Mouse (Mus musculus) liver, postnatal 0 days (tissue): Measurements from ENCODE around the gene Usp29. TPM values are rescaled to one million over a fixed set of nuclear protein-coding genes. Genes with fewer than 3 reads are reported as not detected.

Experiments
- ATAC-seq: fragments of 200-750 bp; cut with Nextera tagmentation; 2 replicates; pipeline ENCODE4 v1.8.0; 2017; ENCODE audit warnings: mild to moderate bottlenecking, moderate library complexity
- DNase-seq: peaks from one replicate; pipeline ENCODE4 v3.0.0-alpha.2; 2016
- H3K27ac ChIP-seq: fragments of 300-500 bp; sonication (generic); 2 replicates; pipeline ENCODE4 v1.5.1; 2014; ENCODE audit warnings: antibody characterized with exemption, moderate library complexity, mild to moderate bottlenecking, low read depth
- H3K27me3 ChIP-seq: fragments of 300-500 bp; sonication (generic); 2 replicates; pipeline ENCODE4 v1.6.1; 2014; ENCODE audit warnings: low read length, control low read depth, mixed read lengths; ENCODE audit not compliant: insufficient read depth
- H3K36me3 ChIP-seq: fragments of 300-500 bp; sonication (generic); replicated peaks from 2 replicates; pipeline ENCODE4 v1.6.1; 2014; ENCODE audit warnings: mild to moderate bottlenecking, control low read depth, low read length, moderate library complexity, mixed read lengths; ENCODE audit not compliant: insufficient read depth
- H3K4me1 ChIP-seq: fragments of 300-500 bp; sonication (generic); 2 replicates; pipeline ENCODE4 v1.6.1; 2014; ENCODE audit warnings: antibody characterized with exemption, mild to moderate bottlenecking, control low read depth; ENCODE audit not compliant: insufficient read depth
- H3K4me2 ChIP-seq: fragments of 300-500 bp; sonication (generic); 2 replicates; pipeline ENCODE4 v1.6.1; 2014; ENCODE audit warnings: low read depth, mild to moderate bottlenecking, low read length, moderate library complexity, mixed read lengths
- H3K4me3 ChIP-seq: fragments of 300-500 bp; sonication (generic); 2 replicates; pipeline ENCODE4 v1.5.1; 2014; ENCODE audit warnings: low read depth, low read length
- H3K9ac ChIP-seq: fragments of 300-500 bp; sonication (generic); replicated peaks from 2 replicates; pipeline ENCODE4 v1.6.1; 2014; ENCODE audit warnings: mild to moderate bottlenecking, moderate library complexity
- H3K9me3 ChIP-seq: fragments of 300-500 bp; sonication (generic); 2 replicates; pipeline ENCODE4 v1.6.1; 2016; ENCODE audit warnings: mild to moderate bottlenecking, control low read depth, low read length, mixed read lengths
- CTCF ChIP-seq: sonication (generic); IDR thresholded peaks from 2 replicates; pipeline ENCODE4 v1.5.1; 2016; ENCODE audit warnings: antibody characterized with exemption, low read depth
- EP300 ChIP-seq: IDR thresholded peaks from 2 replicates; pipeline ENCODE4 v1.6.1; 2016; ENCODE audit warnings: antibody characterized with exemption, low read depth, mild to moderate bottlenecking
- WGBS: fragments of 180-500 bp; shearing (Covaris S2); extraction: QIAGEN DNeasy Blood & Tissue Kit; methylation state at CpG from one replicate; pipeline ENCODE4 v1.1.7; 2014; ENCODE audit not compliant: insufficient replicate concordance; 5-methylcytosine and 5-hydroxymethylcytosine counted together
- polyA plus RNA-seq: library from polyadenylated mRNA; unstranded; fragments of >200 nt; fragmentation: Nextera tagmentation; extraction: Ambion mirVana; gene quantifications from 2 replicates; pipeline ENCODE4 v1.2.1, GENCODE M21; 2015

Usp29 gene
- polyA plus RNA-seq, 1 experiment from 2014 or later = 1.5 TPM

DNA sequence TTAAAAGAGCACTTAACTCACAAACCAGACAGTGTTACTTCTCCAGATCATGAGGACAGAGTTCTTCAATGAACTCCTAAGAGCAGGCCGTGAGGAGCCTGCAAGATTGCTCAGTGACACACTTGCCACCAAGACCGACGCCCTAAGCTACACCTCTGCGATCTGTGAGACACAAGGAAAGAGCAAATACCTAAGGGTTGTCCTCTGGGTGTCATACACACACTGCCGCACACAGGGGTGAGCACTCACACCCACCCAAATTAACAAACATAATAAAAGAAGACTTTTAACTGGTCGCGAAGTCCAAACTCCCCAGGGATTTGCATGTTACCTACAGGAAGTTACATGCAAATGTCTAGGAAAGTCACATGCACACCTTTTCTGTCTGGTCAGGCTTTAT lies 170.3 kb downstream of the Usp29 start:
- H3K27me3 ChIP-seq = no peaks in the 10 kb centered on the region
- H3K9me3 ChIP-seq = no peaks in the 10 kb centered on the region
- no peaks in the 10 kb centered on the region for H3K4me1 ChIP-seq
- no peak for ATAC-seq
- no peak overlapping the region for H3K4me2 ChIP-seq
- no peak overlapping the region for H3K4me3 ChIP-seq
- TF ChIP-seq EP300 = no peak
- TF ChIP-seq CTCF = no peak
- H3K9ac ChIP-seq = no peak overlapping the region
- no peaks in the 10 kb centered on the region for H3K36me3 ChIP-seq
- no peak overlapping the region for H3K27ac ChIP-seq
- WGBS = 87% methylated on average over 7 of the region's 7 CpGs
- DNase-seq = no peak

DNA sequence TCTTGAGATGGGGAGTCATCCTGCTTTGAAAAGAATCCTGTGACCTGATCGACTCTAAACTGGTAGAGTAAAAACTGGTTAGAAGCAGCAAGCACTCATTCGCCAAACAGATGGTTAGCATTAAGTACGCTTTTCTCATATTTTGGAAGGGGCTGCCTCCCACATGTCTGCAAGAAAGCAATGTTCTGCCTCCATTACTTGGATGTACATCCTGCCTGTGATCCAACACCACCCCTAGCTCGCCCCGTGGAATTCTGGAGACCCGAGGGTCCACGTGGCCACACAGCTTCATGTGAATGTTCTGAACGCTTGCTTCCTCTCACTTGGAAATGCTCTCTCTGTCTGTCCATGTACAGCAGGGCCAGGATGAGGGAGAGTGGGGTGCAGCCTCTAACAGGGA lies 173.1 kb downstream of the Usp29 start:
- H3K4me2 ChIP-seq = no peak overlapping the region

DNA sequence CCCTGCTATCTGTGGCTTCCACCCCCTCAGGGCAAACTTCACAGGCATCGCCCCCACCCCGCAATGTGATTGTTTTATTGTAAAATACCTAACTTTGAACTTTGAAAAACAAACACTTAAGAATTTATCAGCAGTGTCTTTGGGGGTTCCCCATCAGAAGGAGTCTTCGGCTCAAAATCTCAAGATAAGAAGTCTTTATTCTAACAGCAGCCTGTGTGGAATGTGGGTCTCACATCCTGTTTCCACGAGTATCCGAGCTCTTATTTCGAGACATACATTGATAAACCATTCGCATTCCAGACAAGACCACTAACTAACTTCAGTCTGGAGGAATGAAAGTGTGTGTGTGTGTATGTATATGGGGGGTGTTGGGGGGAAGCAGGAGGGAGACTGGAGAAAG lies 180.1 kb downstream of the Usp29 start:
- TF ChIP-seq CTCF (no peak), EP300 (no peak)
- H3K9ac ChIP-seq = no peak overlapping the region
- no peak for DNase-seq
- H3K27me3 ChIP-seq = no peaks in the 10 kb centered on the region
- H3K9me3 ChIP-seq = no peaks in the 10 kb centered on the region
- WGBS = 28% methylated on average over 7 of the region's 7 CpGs
- no peak for ATAC-seq
- peaks cover 12% of the 10 kb centered on the region for H3K4me1 ChIP-seq
- no peaks in the 10 kb centered on the region for H3K36me3 ChIP-seq
- H3K27ac ChIP-seq = no peak overlapping the region
- no peak overlapping the region for H3K4me2 ChIP-seq
- no peak overlapping the region for H3K4me3 ChIP-seq

More for the DNA sequence above, 173.1 kb downstream of the Usp29 start:
- Histone ChIP-seq H3K36me3 (no peaks in the 10 kb centered on the region), H3K9me3 (no peaks in the 10 kb centered on the region), H3K27ac (no peak overlapping the region), H3K27me3 (no peaks in the 10 kb centered on the region), H3K4me3 (no peak overlapping the region), H3K4me1 (no peaks in the 10 kb centered on the region), H3K9ac (no peak overlapping the region)
- DNase-seq (no peak), ATAC-seq (no peak)
- WGBS = 82% methylated on average over 8 of the region's 8 CpGs
- TF ChIP-seq CTCF (no peak), EP300 (no peak)

DNA sequence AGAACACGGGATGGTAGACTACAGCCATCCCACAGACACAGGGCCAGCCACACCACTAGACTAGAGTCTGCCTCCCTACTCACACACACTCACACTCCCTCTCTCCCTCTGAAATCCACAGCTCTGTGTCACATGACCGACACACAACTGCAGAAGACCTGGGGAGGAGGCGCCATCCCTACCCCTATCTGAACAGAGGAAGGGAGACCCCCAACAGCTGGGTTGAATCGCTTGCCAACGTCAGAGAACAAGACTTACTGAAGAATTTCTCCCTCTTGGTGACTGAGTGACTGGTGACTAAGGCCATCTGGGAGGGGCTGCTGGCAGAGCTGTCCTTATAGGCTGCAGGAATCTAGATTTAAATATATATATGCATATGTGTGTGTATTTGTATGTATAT lies 181.4 kb downstream of the Usp29 start:
- DNase-seq (no peak), ATAC-seq (no peak)
- Histone ChIP-seq H3K4me2 (no peak overlapping the region), H3K36me3 (no peaks in the 10 kb centered on the region), H3K27ac (no peak overlapping the region), H3K4me1 (peaks cover 12% of the 10 kb centered on the region), H3K4me3 (no peak overlapping the region), H3K9me3 (no peaks in the 10 kb centered on the region), H3K27me3 (no peaks in the 10 kb centered on the region), H3K9ac (no peak overlapping the region)
- 76% methylated on average over 5 of the region's 5 CpGs for WGBS
- no peak for TF ChIP-seq CTCF
- no peak for TF ChIP-seq EP300

DNA sequence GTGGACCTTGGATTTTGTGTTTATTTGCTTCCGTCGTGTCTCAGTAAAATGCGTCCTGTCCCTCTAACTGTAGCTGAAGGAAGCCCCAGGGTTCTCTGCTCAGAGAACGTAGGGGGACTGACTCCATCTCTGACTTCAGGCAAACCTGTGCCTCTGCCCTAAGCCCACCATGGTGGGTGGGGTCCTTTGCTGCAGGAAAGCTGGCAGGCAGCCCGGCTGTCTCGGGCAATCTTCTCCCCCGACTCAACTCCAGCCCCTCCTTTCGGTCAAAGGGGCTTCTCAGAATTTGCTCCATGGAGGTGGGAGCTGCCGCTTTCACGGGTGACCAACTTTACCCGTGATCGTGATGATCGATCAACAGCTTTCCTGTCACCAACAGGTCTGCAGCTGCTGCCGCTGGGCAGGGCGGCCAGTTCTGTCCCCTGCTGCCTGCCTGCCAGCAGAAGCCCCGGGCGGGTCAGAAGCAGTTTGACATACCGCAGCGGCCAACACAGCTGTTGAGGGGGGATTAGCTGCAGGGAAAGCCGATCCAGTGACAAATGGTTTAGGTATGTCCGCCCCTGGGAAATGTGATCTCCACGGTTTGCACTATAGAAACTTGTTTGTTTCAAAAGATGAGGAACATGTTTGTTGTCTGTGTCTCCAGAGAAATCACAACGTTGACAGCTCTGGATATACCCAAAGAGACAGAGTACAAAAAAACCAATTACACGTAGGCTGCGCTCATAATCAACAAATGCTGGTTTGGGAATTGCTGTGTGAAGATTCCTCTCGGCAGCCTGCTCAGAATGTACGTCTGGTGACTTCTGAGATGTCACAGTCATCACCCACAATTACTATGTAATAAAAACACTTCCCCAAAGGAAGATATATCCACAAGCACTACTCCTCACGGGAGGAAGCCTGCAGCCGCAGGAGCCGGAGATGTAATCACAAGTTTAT lies 183.3 kb downstream of the Usp29 start:
- H3K27me3 ChIP-seq = no peaks in the 10 kb centered on the region
- 18% methylated on average over 30 of the region's 30 CpGs for WGBS
- TF ChIP-seq CTCF (no peak), EP300 (no peak)
- peak overlapping the region; percentile 58 for H3K9ac ChIP-seq
- 0 out of 2 replicates have a peak overlapping the region, but pooled peaks have one; percentile 13 for H3K4me3 ChIP-seq
- H3K4me2 ChIP-seq = peak overlapping the region; percentile 55
- DNase-seq = peak; percentile 35
- H3K36me3 ChIP-seq = no peaks in the 10 kb centered on the region
- peaks cover 15% of the 10 kb centered on the region for H3K4me1 ChIP-seq
- peak overlapping the region; percentile 31 for H3K27ac ChIP-seq
- peak; percentile 35; the same call in 1 of the 2 replicates for ATAC-seq
- no peaks in the 10 kb centered on the region for H3K9me3 ChIP-seq

DNA sequence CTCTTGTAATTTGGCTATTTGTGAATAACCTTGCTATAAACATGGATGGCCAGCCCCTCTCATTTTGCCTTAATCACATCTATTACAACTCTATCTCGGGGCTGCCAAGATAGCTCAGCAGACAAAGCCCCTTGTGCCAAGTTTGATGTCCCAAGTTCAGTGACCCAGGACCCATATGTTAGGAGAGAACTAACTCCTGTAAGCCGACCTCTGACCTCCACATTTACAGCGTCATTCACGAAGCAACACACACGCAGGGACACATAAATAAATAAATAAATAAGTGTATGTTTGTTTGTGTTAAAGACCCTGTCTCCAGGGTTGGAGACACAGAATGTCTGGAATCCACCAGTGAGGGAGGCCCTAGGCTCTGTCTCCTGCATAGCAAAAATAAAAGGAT lies 186.7 kb downstream of the Usp29 start:
- TF ChIP-seq EP300 (no peak), CTCF (no peak)
- 63% methylated on average over 5 of the region's 5 CpGs for WGBS
- no peaks in the 10 kb centered on the region for H3K36me3 ChIP-seq
- no peaks in the 10 kb centered on the region for H3K27me3 ChIP-seq
- no peak overlapping the region for H3K9ac ChIP-seq
- H3K9me3 ChIP-seq = no peaks in the 10 kb centered on the region
- H3K4me3 ChIP-seq = no peak overlapping the region
- no peak for DNase-seq
- ATAC-seq = no peak
- H3K27ac ChIP-seq = no peak overlapping the region
- H3K4me2 ChIP-seq = no peak overlapping the region
- H3K4me1 ChIP-seq = peaks cover 10% of the 10 kb centered on the region
